Mouse (Mus musculus): ENCODE measurements around the gene Abcf2.

DNA sequence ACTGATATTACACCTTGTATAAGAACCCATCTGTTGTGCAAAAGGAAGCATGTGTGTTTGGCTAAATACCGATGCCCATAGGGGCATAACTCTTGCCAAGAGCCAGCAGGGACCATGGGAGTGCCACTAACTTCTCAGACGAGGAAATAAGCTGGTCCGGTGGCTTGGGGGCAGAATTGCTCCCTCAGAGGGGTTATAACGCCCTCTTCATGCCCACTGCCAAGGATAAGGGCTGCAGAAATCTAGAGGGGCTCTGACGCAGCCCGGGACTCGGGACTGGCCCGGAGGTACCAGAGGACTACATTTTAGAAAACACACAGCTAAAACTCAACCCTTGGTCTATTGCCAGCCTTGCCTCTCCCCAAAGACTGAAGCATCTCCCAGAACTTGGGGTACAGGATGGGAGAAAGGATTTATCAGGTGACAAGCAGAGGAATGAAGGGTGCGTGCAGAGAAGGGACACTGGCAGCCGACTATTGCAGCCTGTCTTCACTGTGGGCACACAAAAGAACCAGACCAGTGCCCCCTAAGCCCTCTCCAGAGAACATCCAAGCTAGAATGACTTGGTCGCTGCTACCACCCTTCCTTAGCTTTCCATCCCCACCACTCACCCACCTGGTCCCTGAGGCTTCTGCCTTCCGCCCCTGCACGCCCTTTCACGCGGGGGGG lies 20.8 kb upstream of the Abcf2 start:
- TF ChIP-seq POLR2A (IDR thresholded peaks at IDR 0.05; ENCODE audit: borderline replicate concordance, extremely low read depth, low read depth, low read length) (no peak), CTCF (IDR thresholded peaks at IDR 0.05; ENCODE audit: insufficient read depth, low read length) (no peak)

All from lung, adult 2 months (tissue).